Mouse (Mus musculus) MEL (cell line): ENCODE results near the gene Zap70. TPM values are rescaled to one million over a fixed set of nuclear protein-coding genes. Genes with fewer than 3 reads are reported as not detected.

Experiments used
- DNase-seq: peaks from one replicate; pipeline ENCODE4 v3.0.0; 2011; ENCODE audit warnings: low read depth, low spot score
- H3K27ac ChIP-seq: 2 replicates; pipeline ENCODE4 v1.5.1; 2012; ENCODE audit warnings: low read depth, mild to moderate bottlenecking, control low read depth, low read length, moderate library complexity; ENCODE audit not compliant: control insufficient read depth
- H3K27me3 ChIP-seq, 2 experiments: fragments of 150-350 bp in 1 of 2; sonication (generic) in 1 of 2; 2 replicates each; pipeline ENCODE4 v1.6.1; 2012; ENCODE audit warnings: low read length in 2 of 2, mild to moderate bottlenecking in 2 of 2, improper control_type of control experiment in 1 of 2, moderate library complexity in 1 of 2; ENCODE audit not compliant: insufficient read depth in 2 of 2, control insufficient read depth in 1 of 2
- H3K36me3 ChIP-seq, 2 experiments: 2 replicates each; pipeline ENCODE4 v1.6.1; 2012 to 2014; ENCODE audit warnings: low read length in 2 of 2, improper control_type of control experiment in 1 of 2, inconsistent platforms in 1 of 2, mild to moderate bottlenecking in 1 of 2; ENCODE audit not compliant: insufficient read depth in 2 of 2, control insufficient read depth in 1 of 2
- H3K4me1 ChIP-seq, 2 experiments: fragments of 150-350 bp in 1 of 2; sonication (generic) in 1 of 2; 2 replicates each; pipeline ENCODE4 v1.6.1; 2012; ENCODE audit warnings: low read length in 2 of 2, improper control_type of control experiment in 1 of 2, mild to moderate bottlenecking in 1 of 2; ENCODE audit not compliant: insufficient read depth in 2 of 2, control insufficient read depth in 1 of 2
- H3K4me3 ChIP-seq, 2 experiments: fragments of 150-350 bp in 1 of 2; sonication (generic) in 1 of 2; 2 replicates each; pipeline ENCODE4 v1.5.1; 2012; ENCODE audit warnings: low read depth in 2 of 2, low read length in 2 of 2, mild to moderate bottlenecking in 2 of 2, moderate library complexity in 2 of 2, control low read depth in 1 of 2, improper control_type of control experiment in 1 of 2; ENCODE audit not compliant: control insufficient read depth in 1 of 2, insufficient read depth in 1 of 2
- H3K79me2 ChIP-seq: 2 replicates; pipeline ENCODE4 v1.6.1; 2012; ENCODE audit warnings: mild to moderate bottlenecking, low read length, moderate library complexity; ENCODE audit not compliant: control insufficient read depth, poor library complexity, insufficient read depth
- H3K9ac ChIP-seq: 2 replicates; pipeline ENCODE4 v1.6.1; 2012; ENCODE audit warnings: low read depth, mild to moderate bottlenecking, control low read depth, low read length, moderate library complexity; ENCODE audit not compliant: control insufficient read depth, poor library complexity, severe bottlenecking
- H3K9me3 ChIP-seq: fragments of 150-350 bp; sonication (generic); replicated peaks from 2 replicates; pipeline ENCODE4 v1.6.1; 2012; ENCODE audit warnings: mild to moderate bottlenecking, low read length, improper control_type of control experiment, moderate library complexity; ENCODE audit not compliant: insufficient read depth
- CHD1 ChIP-seq: IDR thresholded peaks from 2 replicates; pipeline ENCODE4 v1.6.1; 2012; ENCODE audit warnings: low read depth, mild to moderate bottlenecking, inconsistent platforms, low read length, improper control_type of control experiment
- CHD2 ChIP-seq: IDR thresholded peaks from 2 replicates; pipeline ENCODE4 v1.6.1; 2011; ENCODE audit warnings: low read length, improper control_type of control experiment
- CTCF ChIP-seq, 3 experiments: IDR thresholded peaks in 2 of 3; conservative IDR thresholded peaks in 1 of 3; 2 replicates each; pipeline ENCODE4 v1.5.1; 2011 to 2012; ENCODE audit warnings: low read length in 3 of 3, low read depth in 2 of 3, mild to moderate bottlenecking in 2 of 3, improper control_type of control experiment in 1 of 3, inconsistent platforms in 1 of 3, mixed read lengths in 1 of 3, moderate library complexity in 1 of 3; ENCODE audit not compliant: control insufficient read depth in 1 of 3, insufficient read depth in 1 of 3, poor library complexity in 1 of 3, severe bottlenecking in 1 of 3
- E2F4 ChIP-seq: IDR thresholded peaks from 2 replicates; pipeline ENCODE4 v1.6.1; 2011; ENCODE audit warnings: low read depth, low read length, improper control_type of control experiment, borderline replicate concordance
- ELF1 ChIP-seq: IDR thresholded peaks from 2 replicates; pipeline ENCODE4 v1.6.1; 2014; ENCODE audit warnings: low read depth, mild to moderate bottlenecking, inconsistent platforms, low read length, improper control_type of control experiment, moderate library complexity
- GABPA ChIP-seq: IDR thresholded peaks from 2 replicates; pipeline ENCODE4 v1.6.1; 2012; ENCODE audit warnings: low read depth, mild to moderate bottlenecking, inconsistent platforms, low read length, improper control_type of control experiment, moderate library complexity
- GATA1 ChIP-seq: IDR thresholded peaks from 2 replicates; pipeline ENCODE4 v1.6.1; 2011; ENCODE audit warnings: low read depth, low read length, improper control_type of control experiment
- HCFC1 ChIP-seq: IDR thresholded peaks from 2 replicates; pipeline ENCODE4 v1.6.1; 2012; ENCODE audit warnings: low read depth, mild to moderate bottlenecking, inconsistent platforms, low read length, improper control_type of control experiment, moderate library complexity
- JUND ChIP-seq: IDR thresholded peaks from 2 replicates; pipeline ENCODE4 v1.6.1; 2011; ENCODE audit warnings: low read depth, mild to moderate bottlenecking, improper control_type of control experiment, low read length
- KAT2A ChIP-seq: conservative IDR thresholded peaks from 2 replicates; pipeline ENCODE4 v1.6.1; 2012; ENCODE audit warnings: low read depth, low read length, improper control_type of control experiment, inconsistent platforms
- MAFK ChIP-seq: IDR thresholded peaks from 2 replicates; pipeline ENCODE4 v1.6.1; 2011; ENCODE audit warnings: low read depth, mild to moderate bottlenecking, low read length, improper control_type of control experiment, borderline replicate concordance
- MAX ChIP-seq: IDR thresholded peaks from 2 replicates; pipeline ENCODE4 v1.6.1; 2011; ENCODE audit warnings: low read length, improper control_type of control experiment
- MAZ ChIP-seq: IDR thresholded peaks from 2 replicates; pipeline ENCODE4 v1.6.1; 2012; ENCODE audit warnings: low read depth, mild to moderate bottlenecking, inconsistent platforms, low read length, improper control_type of control experiment
- MEF2A ChIP-seq: IDR thresholded peaks from 2 replicates; pipeline ENCODE4 v1.6.1; 2014; ENCODE audit warnings: low read depth, mild to moderate bottlenecking, inconsistent platforms, low read length, improper control_type of control experiment; ENCODE audit not compliant: poor library complexity, insufficient replicate concordance, severe bottlenecking; ENCODE audit errors: extremely low read depth
- MXI1 ChIP-seq: IDR thresholded peaks from 2 replicates; pipeline ENCODE4 v1.6.1; 2011; ENCODE audit warnings: mild to moderate bottlenecking, low read depth, low read length, improper control_type of control experiment
- NRF1 ChIP-seq: IDR thresholded peaks from 2 replicates; pipeline ENCODE4 v1.6.1; 2014; ENCODE audit warnings: low read depth, mild to moderate bottlenecking, inconsistent platforms, low read length, improper control_type of control experiment, moderate library complexity; ENCODE audit not compliant: poor library complexity, insufficient read depth, severe bottlenecking
- POLR2A ChIP-seq, 2 experiments: IDR thresholded peaks; 2 replicates each; pipeline ENCODE4 v1.6.1; 2011 to 2012; ENCODE audit warnings: low read length in 2 of 2, mild to moderate bottlenecking in 2 of 2, control low read depth in 1 of 2, improper control_type of control experiment in 1 of 2, low read depth in 1 of 2, moderate library complexity in 1 of 2; ENCODE audit not compliant: control insufficient read depth in 1 of 2, insufficient read depth in 1 of 2, poor library complexity in 1 of 2
- POLR2AphosphoS2 ChIP-seq: IDR thresholded peaks from 2 replicates; pipeline ENCODE4 v1.6.1; 2011; ENCODE audit warnings: low read length, improper control_type of control experiment
- POLR2AphosphoS5 ChIP-seq: IDR thresholded peaks from 2 replicates; pipeline ENCODE4 v1.6.1; 2012; ENCODE audit warnings: low read depth, borderline replicate concordance, mild to moderate bottlenecking, inconsistent platforms, low read length, moderate library complexity, mixed read lengths
- TAL1 ChIP-seq: IDR thresholded peaks from 2 replicates; pipeline ENCODE4 v1.6.1; 2012; ENCODE audit warnings: mild to moderate bottlenecking, inconsistent platforms, low read length, moderate library complexity, mixed read lengths
- TBP ChIP-seq: IDR thresholded peaks from 2 replicates; pipeline ENCODE4 v1.8.0; 2011; ENCODE audit warnings: low read depth, low read length, improper control_type of control experiment
- TCF12 ChIP-seq: IDR thresholded peaks from 2 replicates; pipeline ENCODE4 v1.6.1; 2014; ENCODE audit warnings: low read depth, mild to moderate bottlenecking, inconsistent platforms, low read length, improper control_type of control experiment, moderate library complexity
- UBTF ChIP-seq: IDR thresholded peaks from 2 replicates; pipeline ENCODE4 v1.6.1; 2012; ENCODE audit warnings: low read depth, mild to moderate bottlenecking, inconsistent platforms, low read length, improper control_type of control experiment, moderate library complexity, borderline replicate concordance; ENCODE audit not compliant: insufficient read depth
- USF1 ChIP-seq: IDR thresholded peaks from 2 replicates; pipeline ENCODE4 v1.6.1; 2014; ENCODE audit warnings: low read depth, mild to moderate bottlenecking, inconsistent platforms, low read length, improper control_type of control experiment, moderate library complexity
- USF2 ChIP-seq, 2 experiments: IDR thresholded peaks; 2 replicates each; pipeline ENCODE4 v1.6.1; 2011 to 2012; ENCODE audit warnings: improper control_type of control experiment in 2 of 2, low read length in 2 of 2, borderline replicate concordance in 1 of 2, inconsistent platforms in 1 of 2, low read depth in 1 of 2, mild to moderate bottlenecking in 1 of 2; ENCODE audit not compliant: insufficient read depth in 1 of 2
- ZC3H11A ChIP-seq: IDR thresholded peaks from 2 replicates; pipeline ENCODE4 v1.6.1; 2012; ENCODE audit warnings: low read depth, mild to moderate bottlenecking, inconsistent platforms, low read length, improper control_type of control experiment
- ZNF384 ChIP-seq: IDR thresholded peaks from 2 replicates; pipeline ENCODE4 v1.6.1; 2012; ENCODE audit warnings: low read depth, mild to moderate bottlenecking, inconsistent platforms, low read length, improper control_type of control experiment
- polyA plus RNA-seq, 2 experiments: library from polyadenylated mRNA; stranded (reverse) in 1 of 2; unstranded in 1 of 2; fragments of >175 nt in 1 of 2; fragments of >200 nt in 1 of 2; gene quantifications; 2 replicates each; pipeline versions ENCODE4 v1.2.1 to v1.2.4; 2012; ENCODE audit warnings: low replicate concordance in 2 of 2, low read depth in 1 of 2; ENCODE audit not compliant: insufficient read length in 2 of 2, insufficient read depth in 1 of 2, missing spikeins in 1 of 2
- total RNA-seq: library from RNA; depleted of rRNA; stranded (reverse); fragments of 300-350 nt; gene quantifications from 2 replicates; pipeline ENCODE4 v1.2.3, GENCODE M21; 2012

The Zap70 gene
- total and polyA plus RNA-seq, 3 experiments, result not detected

DNA sequence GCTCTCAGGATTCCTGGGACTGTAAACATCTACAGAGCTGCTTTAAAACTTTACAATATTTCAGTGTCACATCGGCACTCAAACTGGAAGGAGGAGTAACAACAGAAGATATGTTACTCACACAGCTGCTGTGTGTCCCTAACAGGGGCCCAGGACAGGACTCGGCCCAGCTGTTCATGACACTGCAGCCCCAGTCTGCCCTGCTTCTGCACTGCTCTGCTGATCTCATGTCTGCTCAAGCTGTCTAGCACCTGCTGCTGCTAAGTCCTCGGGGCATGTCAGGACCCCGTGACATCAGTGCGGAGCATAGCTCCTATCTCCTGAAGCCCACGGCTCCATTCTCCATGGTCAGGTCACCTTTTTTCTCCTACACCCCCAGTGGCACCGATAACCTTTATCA, 35.1 kb downstream of the Zap70 start:
- Histone ChIP-seq H3K27me3 (no peaks in the 10 kb centered on the region), H3K4me1 (no peaks in the 10 kb centered on the region), H3K9me3 (no peaks in the 10 kb centered on the region)
- no peak for DNase-seq
- TF ChIP-seq ZNF384 (no peak), POLR2AphosphoS2 (no peak), CHD1 (no peak), MAFK (no peak), POLR2A (IDR thresholded peaks at IDR 0.05; ENCODE audit: control insufficient read depth in 1 of 2, insufficient read depth in 1 of 2, low read depth in 1 of 2, low read length in 2 of 2, poor library complexity in 1 of 2) (no peak), E2F4 (no peak), TCF12 (no peak), CHD2 (no peak), GATA1 (no peak), JUND (no peak), CTCF (IDR thresholded peaks at IDR 0.05 in 2 of 3, conservative IDR thresholded peaks at IDR 0.05 in 1 of 3; ENCODE audit: control insufficient read depth in 1 of 3, insufficient read depth in 1 of 3, low read depth in 2 of 3, low read length in 3 of 3, poor library complexity in 1 of 3, severe bottlenecking in 1 of 3) (no peak), MXI1 (no peak), ELF1 (no peak), UBTF (no peak), MAZ (no peak), USF2 (IDR thresholded peaks at IDR 0.05; ENCODE audit: borderline replicate concordance in 1 of 2, insufficient read depth in 1 of 2, low read depth in 1 of 2, low read length in 2 of 2) (no peak), ZC3H11A (no peak), KAT2A (no peak), TAL1 (no peak)
- TF ChIP-seq, all 39 proteins: peak for 0
- H3K27ac ChIP-seq, result no peak overlapping the region
- no peak overlapping the region for H3K9ac ChIP-seq
- no peak overlapping the region for H3K4me3 ChIP-seq
- H3K79me2 ChIP-seq, result no peaks in the 10 kb centered on the region
- peaks cover 0 to 10% of the 10 kb centered on the region in 2 experiments; a peak in 2 of 4 replicates for H3K36me3 ChIP-seq

DNA sequence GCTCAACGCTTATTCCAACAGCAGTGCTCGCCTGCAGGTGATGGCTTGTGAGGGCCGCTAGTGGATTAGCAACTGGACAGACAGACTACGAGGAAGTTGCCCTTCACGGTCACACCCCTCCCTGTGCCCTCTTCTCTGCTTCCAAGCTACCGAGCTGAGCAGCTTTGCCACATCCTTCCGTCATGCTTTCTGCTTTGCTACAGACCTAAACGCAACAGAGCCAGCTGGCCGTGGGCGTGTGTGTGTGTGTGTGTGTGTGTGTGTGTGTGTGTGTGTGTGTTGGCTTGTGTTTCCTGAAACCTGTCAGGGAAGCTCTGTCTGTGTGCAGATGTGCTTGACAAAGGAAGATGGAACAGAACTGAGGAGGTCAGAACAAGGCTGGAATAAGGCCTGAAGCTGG, 35.9 kb downstream of the Zap70 start:
- no peaks in the 10 kb centered on the region for H3K9me3 ChIP-seq
- no peak overlapping the region for H3K4me3 ChIP-seq
- H3K79me2 ChIP-seq, result no peaks in the 10 kb centered on the region
- H3K27me3 ChIP-seq, result no peaks in the 10 kb centered on the region
- H3K4me1 ChIP-seq, result no peaks in the 10 kb centered on the region
- DNase-seq, result no peak
- H3K9ac ChIP-seq, result no peak overlapping the region
- H3K27ac ChIP-seq, result no peak overlapping the region
- TF ChIP-seq POLR2AphosphoS5 (no peak), TAL1 (no peak), MXI1 (no peak), POLR2AphosphoS2 (no peak), USF2 (IDR thresholded peaks at IDR 0.05; ENCODE audit: borderline replicate concordance in 1 of 2, insufficient read depth in 1 of 2, low read depth in 1 of 2, low read length in 2 of 2) (no peak), NRF1 (no peak), MAZ (no peak), CTCF (IDR thresholded peaks at IDR 0.05 in 2 of 3, conservative IDR thresholded peaks at IDR 0.05 in 1 of 3; ENCODE audit: control insufficient read depth in 1 of 3, insufficient read depth in 1 of 3, low read depth in 2 of 3, low read length in 3 of 3, poor library complexity in 1 of 3, severe bottlenecking in 1 of 3) (no peak), GABPA (no peak), CHD1 (no peak), HCFC1 (no peak), UBTF (no peak), MAX (no peak), ZNF384 (no peak), USF1 (no peak), TBP (no peak), MEF2A (no peak)
- H3K36me3 ChIP-seq, result peaks cover 0 to 13% of the 10 kb centered on the region in 2 experiments; a peak in 2 of 4 replicates
